Mouse (Mus musculus) liver, embryonic 12.5 days (tissue): ENCODE data around the gene Ptafr. TPM values are rescaled to one million over a fixed set of nuclear protein-coding genes. Genes with fewer than 3 reads are reported as not detected.

Experiments
- ATAC-seq: fragments of 200-750 bp; cut with Nextera tagmentation; 2 replicates; pipeline ENCODE4 v1.8.0; 2017; ENCODE audit warnings: moderate number of reproducible peaks, mild to moderate bottlenecking, moderate library complexity
- H3K27ac ChIP-seq: fragments of 300-500 bp; sonication (generic); 2 replicates; pipeline ENCODE4 v1.5.1; 2016; ENCODE audit warnings: mild to moderate bottlenecking
- H3K27me3 ChIP-seq: fragments of 300-500 bp; sonication (generic); replicated peaks from 2 replicates; pipeline ENCODE4 v1.6.1; 2016; ENCODE audit warnings: mild to moderate bottlenecking, moderate library complexity
- H3K36me3 ChIP-seq: fragments of 300-500 bp; sonication (generic); 2 replicates; pipeline ENCODE4 v1.6.1; 2016; ENCODE audit warnings: mild to moderate bottlenecking, moderate library complexity
- H3K4me1 ChIP-seq: fragments of 300-500 bp; sonication (generic); 2 replicates; pipeline ENCODE4 v1.6.1; 2016
- H3K4me2 ChIP-seq: fragments of 300-500 bp; sonication (generic); 2 replicates; pipeline ENCODE4 v1.6.1; 2016; ENCODE audit warnings: mild to moderate bottlenecking, moderate library complexity
- H3K4me3 ChIP-seq: fragments of 300-500 bp; sonication (generic); 2 replicates; pipeline ENCODE4 v1.5.1; 2016; ENCODE audit warnings: mild to moderate bottlenecking, moderate library complexity
- H3K9ac ChIP-seq: fragments of 300-500 bp; sonication (generic); 2 replicates; pipeline ENCODE4 v1.6.1; 2016; ENCODE audit warnings: mild to moderate bottlenecking, moderate library complexity
- H3K9me3 ChIP-seq: fragments of 300-500 bp; sonication (generic); replicated peaks from 2 replicates; pipeline ENCODE4 v1.6.1; 2016; ENCODE audit warnings: mild to moderate bottlenecking, moderate library complexity
- WGBS: fragments of 180-500 bp; shearing (Covaris S2); methylation state at CpG from one replicate; pipeline ENCODE4 v1.1.7; 2016; ENCODE audit not compliant: insufficient replicate concordance; 5-methylcytosine and 5-hydroxymethylcytosine counted together
- polyA plus RNA-seq: library from polyadenylated mRNA; unstranded; fragments of >200 nt; fragmentation: Nextera tagmentation; extraction: Ambion mirVana; gene quantifications from 2 replicates; pipeline ENCODE4 v1.2.1, GENCODE M21; 2016

Ptafr gene
- polyA plus RNA-seq, 1 experiment from 2014 or later, result 0.94 TPM

DNA sequence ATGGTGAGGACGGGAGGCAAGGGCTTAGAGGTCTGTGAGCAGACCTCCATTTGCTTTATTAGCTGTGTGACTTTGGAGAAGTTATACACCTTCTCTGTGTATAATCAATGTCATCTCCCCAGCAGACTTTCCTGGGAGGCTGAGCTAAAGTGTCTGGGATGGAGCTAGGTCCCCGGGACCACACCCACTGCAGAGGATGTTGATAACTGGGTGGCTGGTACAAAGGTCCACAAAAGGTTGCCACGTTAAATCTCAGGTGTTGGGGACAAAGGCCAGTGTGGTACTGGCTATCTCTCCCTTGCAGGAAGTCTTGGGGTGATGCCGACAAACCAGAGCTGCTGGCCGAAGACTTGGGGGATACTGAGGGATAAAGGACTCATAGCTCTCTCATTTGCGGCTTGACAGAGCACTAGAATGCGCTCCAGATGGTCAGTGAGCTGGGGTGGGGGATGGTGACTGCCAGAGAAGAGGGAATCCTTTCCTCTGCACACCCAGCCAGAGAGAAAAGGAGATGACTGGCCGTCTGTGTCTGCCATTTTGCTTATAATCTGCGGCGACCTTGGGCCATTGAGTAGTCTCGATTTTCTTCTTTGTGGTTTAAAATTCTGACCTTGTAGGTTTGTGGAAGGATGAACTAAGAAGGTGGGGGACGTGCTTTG lies 1.4 kb downstream of the Ptafr start:
- 69% methylated on average over 12 of the region's 12 CpGs for WGBS
- Histone ChIP-seq H3K4me2 (no peak overlapping the region), H3K36me3 (no peaks in the 10 kb centered on the region), H3K4me1 (peaks cover 10% of the 10 kb centered on the region), H3K27ac (no peak overlapping the region), H3K4me3 (no peak overlapping the region), H3K27me3 (peaks cover 12% of the 10 kb centered on the region), H3K9ac (no peak overlapping the region), H3K9me3 (peaks cover 3% of the 10 kb centered on the region; the same call in 1 of the 2 replicates)
- ATAC-seq, result no peak

DNA sequence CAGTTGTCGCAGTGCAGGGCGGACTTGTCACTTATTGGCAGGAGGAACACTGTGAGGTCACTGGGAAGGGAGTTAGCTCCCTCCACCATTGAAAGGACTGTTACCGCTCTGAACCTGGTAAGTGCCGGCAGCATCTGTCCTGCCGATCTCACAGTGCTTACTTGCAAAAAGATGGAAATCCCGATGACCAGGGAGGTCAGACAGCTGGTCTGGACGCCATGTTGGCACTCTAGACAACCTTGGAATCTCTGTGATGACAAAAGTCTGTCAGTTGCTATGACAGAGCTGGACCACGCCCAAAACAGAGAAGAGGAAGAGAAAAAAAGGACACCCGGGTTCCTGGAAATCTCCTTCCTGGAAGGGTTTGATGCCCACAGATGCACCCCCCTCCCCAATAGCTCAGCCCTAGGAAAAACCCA lies 3.5 kb downstream of the Ptafr start:
- Histone ChIP-seq H3K9ac (no peak overlapping the region), H3K4me2 (no peak overlapping the region), H3K4me1 (peaks cover 19% of the 10 kb centered on the region), H3K36me3 (no peaks in the 10 kb centered on the region), H3K27me3 (peaks cover 12% of the 10 kb centered on the region), H3K4me3 (no peak overlapping the region), H3K9me3 (peaks cover 3% of the 10 kb centered on the region; the same call in 1 of the 2 replicates), H3K27ac (no peak overlapping the region)
- WGBS, result 55% methylated on average over 9 of the region's 9 CpGs
- ATAC-seq, result no peak

DNA sequence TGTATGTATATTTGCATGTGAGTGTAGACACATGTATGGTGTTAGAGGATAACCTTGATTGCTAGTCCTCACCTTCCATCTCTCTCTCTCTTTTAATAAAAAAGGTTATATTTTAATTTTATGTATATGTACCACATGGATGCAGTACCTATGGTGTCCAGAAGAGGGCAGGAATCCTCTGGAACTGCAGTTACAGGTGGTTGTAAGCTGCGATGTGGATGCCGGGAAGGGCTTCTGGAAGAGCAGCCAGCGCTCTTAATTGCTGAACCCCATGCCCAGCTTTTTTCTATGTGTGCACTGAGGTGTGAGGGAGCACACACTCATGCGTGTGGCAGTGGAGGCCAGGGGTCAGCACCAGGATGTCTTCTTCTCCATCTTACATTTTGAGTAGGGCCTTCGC lies 5.2 kb downstream of the Ptafr start:
- Histone ChIP-seq H3K9me3 (peaks cover 3% of the 10 kb centered on the region; the same call in 1 of the 2 replicates), H3K27me3 (peaks cover 3% of the 10 kb centered on the region), H3K9ac (no peak overlapping the region), H3K36me3 (no peaks in the 10 kb centered on the region), H3K27ac (no peak overlapping the region), H3K4me1 (peaks cover 16% of the 10 kb centered on the region), H3K4me3 (no peak overlapping the region), H3K4me2 (no peak overlapping the region)
- ATAC-seq, result no peak
- 81% methylated on average over 5 of the region's 5 CpGs for WGBS

GRCm38 (mm10) chr4:132571190-132571589 lies 7.3 kb downstream of the Ptafr start:
- WGBS, result 78% methylated on average over 9 of the region's 9 CpGs

GRCm38 (mm10) chr4:132573327-132573726 lies 9.5 kb downstream of the Ptafr start:
- Histone ChIP-seq H3K9ac (no peak overlapping the region), H3K9me3 (peaks cover 3% of the 10 kb centered on the region; the same call in 1 of the 2 replicates), H3K36me3 (no peaks in the 10 kb centered on the region), H3K4me1 (peaks cover 15% of the 10 kb centered on the region), H3K27me3 (no peaks in the 10 kb centered on the region), H3K27ac (no peak overlapping the region), H3K4me3 (no peak overlapping the region), H3K4me2 (no peak overlapping the region; the same call in 1 of the 2 replicates)
- 39% methylated on average over 11 of the region's 11 CpGs for WGBS
- no peak for ATAC-seq

More at GRCm38 (mm10) chr4:132571190-132571589, 7.3 kb downstream of the Ptafr start:
- Histone ChIP-seq H3K27me3 (no peaks in the 10 kb centered on the region), H3K36me3 (no peaks in the 10 kb centered on the region), H3K27ac (no peak overlapping the region), H3K9me3 (peaks cover 3% of the 10 kb centered on the region; the same call in 1 of the 2 replicates), H3K9ac (no peak overlapping the region), H3K4me2 (no peak overlapping the region), H3K4me1 (peaks cover 15% of the 10 kb centered on the region), H3K4me3 (no peak overlapping the region)
- ATAC-seq, result no peak

DNA sequence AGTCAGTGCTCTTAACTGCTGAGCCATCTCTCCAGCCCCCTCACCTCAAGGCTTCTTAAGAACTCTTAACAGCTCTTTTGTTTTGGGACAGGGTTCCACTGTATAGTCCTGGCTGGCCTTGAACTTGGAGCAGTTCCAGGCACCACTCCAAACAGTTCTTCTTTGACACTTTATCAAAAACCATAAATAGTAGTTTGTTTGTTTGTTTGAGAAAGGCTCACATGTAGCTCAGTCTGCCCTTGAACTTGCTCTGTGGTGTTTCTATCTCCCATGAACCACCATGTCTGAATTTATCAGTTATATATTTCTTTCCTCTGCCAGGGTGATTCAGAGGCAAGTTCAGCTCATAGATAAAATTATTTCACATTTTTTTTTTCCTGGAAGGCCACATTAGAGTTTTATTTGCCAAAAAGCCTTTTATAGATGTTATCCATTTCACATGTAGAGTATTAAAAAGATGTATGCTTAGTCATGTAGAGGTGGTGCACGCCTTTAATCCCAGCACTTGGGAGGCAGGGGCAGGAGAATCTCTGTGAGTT lies 11.0 kb downstream of the Ptafr start:
- ATAC-seq, result no peak
- H3K4me1 ChIP-seq, result peaks cover 15% of the 10 kb centered on the region

DNA sequence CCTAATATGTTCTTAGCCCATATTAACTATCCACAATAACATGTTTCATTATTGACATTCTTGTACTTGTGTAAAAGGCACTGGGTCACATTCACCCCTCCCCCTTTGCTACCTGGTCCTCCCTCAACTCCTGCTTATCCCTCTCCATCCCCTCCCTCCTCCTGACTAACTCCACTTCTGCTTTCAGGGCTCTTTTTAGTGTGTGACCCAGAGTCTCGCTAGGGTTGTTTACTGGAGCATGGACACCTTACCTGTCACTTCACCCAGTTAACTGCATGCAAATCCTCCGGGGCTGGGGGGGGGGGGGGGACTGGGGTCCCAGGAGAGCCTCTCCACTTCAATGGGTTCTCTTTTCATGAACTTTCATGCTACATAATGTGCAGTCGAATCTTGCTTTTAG lies 19.9 kb downstream of the Ptafr start:
- Histone ChIP-seq H3K4me1 (no peaks in the 10 kb centered on the region), H3K27me3 (no peaks in the 10 kb centered on the region), H3K4me3 (no peak overlapping the region), H3K27ac (no peak overlapping the region), H3K4me2 (no peak overlapping the region), H3K9ac (no peak overlapping the region), H3K9me3 (no peaks in the 10 kb centered on the region; the same call in 1 of the 2 replicates), H3K36me3 (0 out of 2 replicates have a peak, but pooled peaks cover 4% of the 10 kb centered on the region)
- no peak for ATAC-seq
- 52% methylated on average over 3 of the region's 3 CpGs for WGBS

More for the DNA sequence above, 11.0 kb downstream of the Ptafr start:
- Histone ChIP-seq H3K4me2 (no peak overlapping the region), H3K36me3 (no peaks in the 10 kb centered on the region), H3K27me3 (no peaks in the 10 kb centered on the region), H3K9ac (no peak overlapping the region), H3K27ac (no peak overlapping the region), H3K4me3 (no peak overlapping the region), H3K9me3 (no peaks in the 10 kb centered on the region)
- 68% methylated on average over 1 of the region's 1 CpGs for WGBS

DNA sequence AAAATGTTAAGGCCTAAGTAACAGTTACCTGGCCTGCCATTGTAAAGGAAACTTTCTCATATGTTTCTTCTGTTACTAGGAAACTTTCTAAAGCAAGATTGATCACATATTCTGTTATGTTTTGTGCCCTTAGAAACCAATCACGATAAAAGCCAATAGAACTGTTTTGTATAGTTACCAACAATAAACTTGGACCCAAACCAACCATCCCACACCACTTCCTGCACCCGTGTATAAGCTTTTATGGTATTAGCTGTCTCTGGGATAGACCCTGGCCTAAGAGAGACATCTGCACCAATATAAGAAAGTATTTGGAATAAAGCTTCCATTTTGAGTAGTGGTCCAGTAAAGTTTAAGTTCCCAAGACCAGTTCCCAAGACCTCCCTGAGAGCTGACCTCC lies 21.1 kb downstream of the Ptafr start:
- Histone ChIP-seq H3K36me3 (0 out of 2 replicates have a peak, but pooled peaks cover 4% of the 10 kb centered on the region), H3K27me3 (no peaks in the 10 kb centered on the region), H3K9ac (no peak overlapping the region), H3K27ac (no peak overlapping the region), H3K4me2 (no peak overlapping the region), H3K4me1 (no peaks in the 10 kb centered on the region), H3K4me3 (no peak overlapping the region), H3K9me3 (no peaks in the 10 kb centered on the region; the same call in 1 of the 2 replicates)
- ATAC-seq, result no peak
- 66% methylated on average over 2 of the region's 2 CpGs for WGBS

- Histone ChIP-seq H3K9me3 (no peaks in the 10 kb centered on the region), H3K4me3 (no peak overlapping the region), H3K27ac (no peak overlapping the region), H3K27me3 (no peaks in the 10 kb centered on the region), H3K4me2 (no peak overlapping the region), H3K9ac (no peak overlapping the region), H3K4me1 (no peaks in the 10 kb centered on the region), H3K36me3 (no peaks in the 10 kb centered on the region)
- ATAC-seq, result no peak
- WGBS, result 83% methylated on average over 4 of the region's 4 CpGs
These were observed 22.4 kb downstream of the Ptafr start for GRCm38 (mm10) chr4:132586282-132586681.

- ATAC-seq, result no peak
- no peaks in the 10 kb centered on the region for H3K9me3 ChIP-seq
- H3K9ac ChIP-seq, result no peak overlapping the region
- no peaks in the 10 kb centered on the region for H3K4me1 ChIP-seq
- no peaks in the 10 kb centered on the region for H3K36me3 ChIP-seq
- no peak overlapping the region for H3K4me2 ChIP-seq
- H3K4me3 ChIP-seq, result no peak overlapping the region
- no peak overlapping the region for H3K27ac ChIP-seq
- 48% methylated on average over 3 of the region's 3 CpGs for WGBS
- H3K27me3 ChIP-seq, result no peaks in the 10 kb centered on the region
These were observed 24.6 kb downstream of the Ptafr start for GRCm38 (mm10) chr4:132588512-132588911.

DNA sequence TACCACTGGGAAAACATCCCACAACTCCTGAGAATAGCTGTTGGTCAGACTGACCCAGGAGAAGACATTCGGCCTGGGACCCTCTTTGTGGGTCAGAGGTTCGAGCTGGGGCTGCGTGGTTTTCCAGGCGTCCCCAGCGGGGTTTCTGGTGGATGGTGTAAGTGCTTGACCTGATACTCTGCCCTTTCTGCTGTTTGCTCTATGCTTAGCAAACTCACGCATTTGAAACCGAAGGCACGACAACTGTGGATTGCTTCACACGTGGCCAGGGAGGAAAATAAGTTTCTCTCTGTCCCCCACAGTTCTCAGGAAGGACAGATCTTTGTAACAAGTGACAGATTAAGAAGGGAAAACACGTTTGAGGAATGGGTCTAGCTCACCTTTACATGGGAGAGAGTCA lies 26.8 kb downstream of the Ptafr start:
- no peak overlapping the region for H3K4me3 ChIP-seq
- no peak for ATAC-seq
- 55% methylated on average over 10 of the region's 10 CpGs for WGBS

GRCm38 (mm10) chr4:132592958-132593357 lies 29.1 kb downstream of the Ptafr start:
- no peak overlapping the region for H3K4me2 ChIP-seq
- no peaks in the 10 kb centered on the region for H3K27me3 ChIP-seq
- H3K4me3 ChIP-seq, result no peak overlapping the region
- no peaks in the 10 kb centered on the region for H3K36me3 ChIP-seq
- no peak overlapping the region for H3K9ac ChIP-seq
- H3K9me3 ChIP-seq, result no peaks in the 10 kb centered on the region
- 40% methylated on average over 9 of the region's 9 CpGs for WGBS
- ATAC-seq, result no peak
- peaks cover 12% of the 10 kb centered on the region; the same call in 1 of the 2 replicates for H3K4me1 ChIP-seq
- H3K27ac ChIP-seq, result no peak overlapping the region

More for the DNA sequence above, 26.8 kb downstream of the Ptafr start:
- Histone ChIP-seq H3K36me3 (no peaks in the 10 kb centered on the region), H3K27ac (no peak overlapping the region), H3K9me3 (no peaks in the 10 kb centered on the region), H3K4me2 (no peak overlapping the region), H3K4me1 (0 out of 2 replicates have a peak, but pooled peaks cover 6% of the 10 kb centered on the region), H3K9ac (no peak overlapping the region), H3K27me3 (no peaks in the 10 kb centered on the region)
